Mouse (Mus musculus) midbrain, embryonic 15.5 days (tissue): ENCODE results near the gene Catsperd. TPM values are rescaled to one million over a fixed set of nuclear protein-coding genes. Genes with fewer than 3 reads are reported as not detected.

ENCODE experiments used
- ATAC-seq: fragments of 200-750 bp; cut with Nextera tagmentation; replicated peaks from 2 replicates; pipeline ENCODE4 v1.8.0; 2017; ENCODE audit warnings: moderate TSS enrichment
- H3K27ac ChIP-seq: fragments of 300-500 bp; sonication (generic); 2 replicates; pipeline ENCODE4 v1.5.1; 2015; ENCODE audit warnings: mild to moderate bottlenecking, inconsistent platforms
- H3K27me3 ChIP-seq: fragments of 300-500 bp; sonication (generic); replicated peaks from 2 replicates; pipeline ENCODE4 v1.6.1; 2015; ENCODE audit warnings: inconsistent platforms
- H3K36me3 ChIP-seq: fragments of 300-500 bp; sonication (generic); replicated peaks from 2 replicates; pipeline ENCODE4 v1.6.1; 2015; ENCODE audit warnings: inconsistent platforms
- H3K4me1 ChIP-seq: fragments of 300-500 bp; sonication (generic); 2 replicates; pipeline ENCODE4 v1.6.1; 2015; ENCODE audit warnings: inconsistent platforms
- H3K4me2 ChIP-seq: fragments of 300-500 bp; sonication (generic); 2 replicates; pipeline ENCODE4 v1.6.1; 2015; ENCODE audit warnings: inconsistent platforms, mild to moderate bottlenecking, moderate library complexity
- H3K4me3 ChIP-seq: fragments of 300-500 bp; sonication (generic); 2 replicates; pipeline ENCODE4 v1.5.1; 2015; ENCODE audit warnings: mild to moderate bottlenecking, inconsistent platforms
- H3K9ac ChIP-seq: fragments of 300-500 bp; sonication (generic); 2 replicates; pipeline ENCODE4 v1.6.1; 2015; ENCODE audit warnings: mild to moderate bottlenecking, inconsistent platforms
- H3K9me3 ChIP-seq: fragments of 300-500 bp; sonication (generic); 2 replicates; pipeline ENCODE4 v1.6.1; 2016; ENCODE audit warnings: inconsistent platforms
- WGBS: fragments of 180-500 bp; shearing (Covaris S2); methylation state at CpG from one replicate; pipeline ENCODE4 v1.1.7; 2015; ENCODE audit warnings: mixed read lengths; 5-methylcytosine and 5-hydroxymethylcytosine counted together
- polyA plus RNA-seq: library from polyadenylated mRNA; unstranded; fragments of >200 nt; fragmentation: Nextera tagmentation; extraction: Ambion mirVana; gene quantifications from 2 replicates; pipeline ENCODE4 v1.2.1, GENCODE M21; 2015

Catsperd gene
- polyA plus RNA-seq: 2.3 and 2.5 TPM in 2 replicates

- Histone ChIP-seq H3K36me3 (no peaks in the 10 kb centered on the region; the same call in 1 of the 2 replicates), H3K27me3 (0 out of 2 replicates have a peak, but pooled peaks cover 3% of the 10 kb centered on the region), H3K4me3 (peak within 1 kb of the TSS; percentile 78), H3K9ac (peak within 1 kb of the TSS; percentile 60), H3K4me1 (peaks cover 28% of the 10 kb centered on the region), H3K4me2 (peak within 1 kb of the TSS; percentile 92), H3K9me3 (no peaks in the 10 kb centered on the region), H3K27ac (peak within 1 kb of the TSS; percentile 82)
- 7% methylated on average over 26 of the region's 26 CpGs for WGBS
- ATAC-seq: peak; percentile 69
These were observed at the start of gene Catsperd for GRCm38 (mm10) chr17:56627530-56628277. Catsperd (plus strand) TSS chr17:56628143.

- Histone ChIP-seq H3K4me3 (peak overlapping the region; percentile 87), H3K27me3 (no peaks in the 10 kb centered on the region), H3K9ac (peak overlapping the region; percentile 89; the same call in 1 of the 2 replicates), H3K4me2 (peak overlapping the region; percentile 91), H3K9me3 (no peaks in the 10 kb centered on the region), H3K27ac (0 out of 2 replicates have a peak overlapping the region, but pooled peaks have one; percentile 98), H3K36me3 (peaks cover 39% of the 10 kb centered on the region), H3K4me1 (peaks cover 57% of the 10 kb centered on the region)
- no peak for ATAC-seq
- WGBS: 71% methylated on average over 1 of the region's 1 CpGs
These were observed 44.9 kb upstream of the Catsperd start for GRCm38 (mm10) chr17:56583071-56583470.

DNA sequence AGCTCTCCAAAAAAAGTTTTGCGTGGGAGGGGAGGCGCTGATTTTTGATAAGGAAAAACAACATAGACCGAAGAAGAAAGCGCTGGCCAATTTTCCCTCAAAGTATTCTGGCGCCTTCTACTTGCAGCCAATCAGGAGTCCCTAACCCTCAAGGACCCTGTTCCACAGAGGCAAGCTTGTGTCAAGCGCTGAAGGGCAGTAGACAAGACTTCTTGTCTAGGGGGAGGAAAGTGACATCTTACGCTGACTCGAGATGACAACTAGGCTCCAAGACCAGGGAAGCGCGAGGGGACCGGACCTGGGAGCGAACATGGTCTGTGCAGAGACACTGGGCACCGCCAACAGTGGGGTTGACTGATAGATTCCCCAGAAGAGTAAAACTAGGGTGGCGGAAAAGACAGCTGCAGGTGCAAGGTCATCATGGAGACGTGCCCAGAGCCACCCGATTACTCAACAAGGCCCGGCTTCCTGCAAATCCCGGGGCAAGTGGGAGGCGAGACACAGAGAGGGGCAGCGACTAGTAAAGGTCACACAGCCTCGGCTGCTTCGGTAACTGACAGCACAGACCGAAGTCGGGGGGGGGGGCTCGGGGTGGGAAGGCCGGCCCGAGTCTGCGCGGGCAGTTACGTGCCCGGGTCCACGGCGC lies 44.2 kb upstream of the Catsperd start:
- H3K36me3 ChIP-seq: peaks cover 39% of the 10 kb centered on the region
- H3K9ac ChIP-seq: peak overlapping the region; percentile 89
- peak; percentile 5 for ATAC-seq
- H3K4me1 ChIP-seq: peaks cover 63% of the 10 kb centered on the region
- peak overlapping the region; percentile 98 for H3K27ac ChIP-seq
- H3K4me3 ChIP-seq: peak overlapping the region; percentile 87
- 3% methylated on average over 33 of the region's 33 CpGs for WGBS
- no peaks in the 10 kb centered on the region for H3K27me3 ChIP-seq
- H3K4me2 ChIP-seq: peak overlapping the region; percentile 91
- H3K9me3 ChIP-seq: no peaks in the 10 kb centered on the region

- H3K27me3 ChIP-seq: no peaks in the 10 kb centered on the region
- peaks cover 36% of the 10 kb centered on the region for H3K36me3 ChIP-seq
- peak; percentile 95 for ATAC-seq
- peaks cover 64% of the 10 kb centered on the region for H3K4me1 ChIP-seq
- peak within 1 kb of the TSS; percentile 89 for H3K9ac ChIP-seq
- H3K27ac ChIP-seq: peak within 1 kb of the TSS; percentile 98
- no peaks in the 10 kb centered on the region for H3K9me3 ChIP-seq
- H3K4me3 ChIP-seq: peak within 1 kb of the TSS; percentile 87
- under 1% methylated on average over 97 of the region's 101 CpGs for WGBS
- H3K4me2 ChIP-seq: peak within 1 kb of the TSS; percentile 91
These were observed 43.4 kb upstream of the Catsperd start, which contains the start of the genes Safb2 and Safb for GRCm38 (mm10) chr17:56584257-56585130. Safb2 (minus strand) TSS chr17:56584585. Safb (plus strand) TSS chr17:56584825.

GRCm38 (mm10) chr17:56585171-56585821 lies 42.6 kb upstream of the Catsperd start:
- Histone ChIP-seq H3K4me1 (peaks cover 65% of the 10 kb centered on the region), H3K36me3 (peaks cover 32% of the 10 kb centered on the region), H3K27me3 (no peaks in the 10 kb centered on the region), H3K27ac (peak overlapping the region; percentile 95), H3K9ac (peak overlapping the region; percentile 64), H3K4me2 (peak overlapping the region; percentile 60), H3K9me3 (no peaks in the 10 kb centered on the region), H3K4me3 (peak overlapping the region; percentile 87)
- ATAC-seq: peak; percentile 28
- under 1% methylated on average over 60 of the region's 61 CpGs for WGBS

- H3K4me1 ChIP-seq: peaks cover 52% of the 10 kb centered on the region
- 91% methylated on average over 1 of the region's 1 CpGs for WGBS
- no peaks in the 10 kb centered on the region for H3K27me3 ChIP-seq
- no peak for ATAC-seq
- H3K36me3 ChIP-seq: peaks cover 25% of the 10 kb centered on the region
- H3K4me3 ChIP-seq: no peak overlapping the region
- no peak overlapping the region for H3K4me2 ChIP-seq
- H3K27ac ChIP-seq: no peak overlapping the region
- no peaks in the 10 kb centered on the region for H3K9me3 ChIP-seq
- no peak overlapping the region for H3K9ac ChIP-seq
These were observed 40.2 kb upstream of the Catsperd start for GRCm38 (mm10) chr17:56587773-56588172.

DNA sequence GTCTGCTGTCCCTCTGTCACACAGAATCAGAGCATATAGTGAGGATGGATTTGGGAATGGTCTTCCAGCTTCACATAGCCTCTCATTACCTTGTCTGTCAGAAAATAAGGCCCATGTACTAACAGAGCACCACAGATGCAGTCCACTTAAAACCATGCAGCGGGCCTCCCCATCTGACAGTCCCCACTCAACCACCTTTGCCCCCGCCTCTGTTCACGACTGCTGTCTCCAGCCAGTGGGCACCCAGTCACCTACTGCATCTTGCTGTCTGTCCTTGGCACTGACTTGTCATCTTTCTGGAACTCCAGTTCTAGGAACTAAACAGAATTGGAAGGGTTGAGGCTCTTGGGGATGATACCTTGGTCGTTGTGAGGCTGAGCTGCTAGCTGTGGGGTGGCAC lies 39.0 kb upstream of the Catsperd start:
- ATAC-seq: no peak
- Histone ChIP-seq H3K4me1 (peaks cover 42% of the 10 kb centered on the region), H3K4me2 (no peak overlapping the region), H3K27me3 (no peaks in the 10 kb centered on the region), H3K9ac (no peak overlapping the region), H3K4me3 (no peak overlapping the region), H3K27ac (no peak overlapping the region), H3K9me3 (no peaks in the 10 kb centered on the region), H3K36me3 (peaks cover 32% of the 10 kb centered on the region)
- WGBS: 93% methylated on average over 4 of the region's 4 CpGs

DNA sequence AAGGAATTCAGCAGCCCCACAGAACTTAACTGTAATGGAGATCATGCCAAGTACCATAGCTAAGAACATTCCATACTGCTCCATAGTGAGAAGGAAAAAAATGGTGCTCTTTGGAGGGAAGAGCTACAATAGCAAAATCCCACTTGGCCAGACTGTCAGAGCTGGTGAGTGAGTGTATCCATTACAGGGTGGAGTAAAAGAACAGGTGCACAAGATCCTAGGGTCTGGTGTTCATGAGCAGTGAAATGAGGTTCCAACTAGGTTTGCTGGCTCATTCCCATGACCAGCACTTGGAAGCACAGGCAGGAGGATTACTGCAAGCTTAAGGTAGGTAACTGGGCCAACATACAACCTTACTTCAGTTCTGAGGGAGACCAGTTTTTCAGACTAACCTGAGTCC lies 35.4 kb upstream of the Catsperd start:
- Histone ChIP-seq H3K4me3 (no peak overlapping the region), H3K9me3 (no peaks in the 10 kb centered on the region), H3K4me1 (peaks cover 24% of the 10 kb centered on the region), H3K27ac (no peak overlapping the region), H3K4me2 (no peak overlapping the region), H3K36me3 (peaks cover 67% of the 10 kb centered on the region), H3K9ac (no peak overlapping the region), H3K27me3 (no peaks in the 10 kb centered on the region)
- ATAC-seq: no peak

DNA sequence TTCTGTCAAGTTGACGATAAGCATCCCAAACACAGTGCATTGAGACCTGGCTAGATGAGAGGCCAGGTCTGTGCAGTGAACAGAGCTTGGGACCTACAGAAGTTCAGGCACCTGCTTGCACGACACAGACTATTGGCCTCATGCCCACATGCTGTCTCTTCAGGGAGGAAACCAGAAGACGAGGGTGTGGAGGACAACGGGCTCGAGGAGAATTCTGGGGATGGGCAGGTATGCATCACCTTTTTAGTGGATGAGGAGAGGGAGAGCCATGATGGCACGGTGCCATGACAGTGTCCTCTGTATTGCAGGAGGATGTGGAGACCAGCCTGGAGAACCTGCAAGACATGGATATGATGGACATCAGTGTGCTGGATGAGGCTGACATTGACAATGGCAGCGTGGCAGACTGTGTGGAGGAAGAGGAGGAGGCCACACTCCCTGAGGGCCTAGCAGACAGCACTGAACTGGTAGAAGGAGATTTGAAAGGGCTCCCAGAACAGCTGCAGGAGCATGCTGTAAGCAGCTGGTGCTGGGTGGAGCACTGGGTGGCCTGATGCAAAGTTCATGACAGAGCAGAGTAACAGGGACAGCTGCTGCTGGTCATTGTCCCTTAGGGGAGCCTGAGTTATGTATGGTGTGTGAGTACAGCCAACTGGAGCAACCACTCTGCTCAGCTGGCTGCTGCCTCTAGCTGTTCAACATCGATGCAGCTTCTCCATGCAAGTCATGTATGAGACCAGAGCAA lies 34.2 kb upstream of the Catsperd start:
- no peak overlapping the region for H3K9ac ChIP-seq
- no peak overlapping the region for H3K4me2 ChIP-seq

DNA sequence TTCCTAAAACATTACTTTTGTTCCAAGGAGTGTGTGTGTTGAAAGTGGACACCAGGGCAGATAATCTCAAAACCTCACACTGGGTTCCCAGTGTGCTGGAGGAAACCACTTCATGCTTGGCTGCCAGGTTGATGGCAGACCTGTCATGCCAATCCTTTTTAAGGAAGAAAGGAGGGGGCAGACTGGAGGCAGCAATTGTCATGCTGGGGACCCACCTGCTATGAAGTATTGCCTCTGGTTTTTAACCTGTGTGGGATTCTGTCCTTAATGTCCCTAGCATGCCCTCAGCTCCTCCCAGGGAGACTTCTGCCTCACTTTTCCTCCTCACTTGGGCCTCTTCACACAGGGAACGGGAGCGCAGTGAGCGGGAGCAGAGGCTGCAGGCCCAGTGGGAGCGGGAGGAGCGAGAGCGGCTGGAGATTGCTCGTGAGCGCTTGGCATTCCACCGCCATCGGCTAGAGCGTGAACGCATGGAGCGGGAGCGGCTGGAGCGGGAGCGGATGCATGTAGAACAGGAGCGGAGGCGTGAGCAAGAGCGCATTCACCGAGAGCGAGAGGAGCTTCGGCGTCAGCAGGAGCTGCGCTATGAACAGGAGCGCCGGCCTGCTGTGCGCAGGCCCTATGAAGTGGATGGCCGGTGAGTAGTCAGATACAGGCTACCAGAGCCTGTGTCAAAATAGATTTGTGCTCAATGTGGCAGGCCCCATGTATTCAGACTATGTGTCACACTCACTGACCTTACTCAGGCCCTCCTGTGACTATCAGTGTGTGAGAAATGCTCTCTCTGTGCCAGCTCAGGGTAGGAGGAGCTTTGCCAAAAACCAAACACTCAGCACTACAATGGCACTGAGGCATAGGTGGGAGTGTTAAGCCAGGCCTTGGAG lies 24.5 kb upstream of the Catsperd start:
- WGBS: 96% methylated on average over 28 of the region's 28 CpGs
- Histone ChIP-seq H3K4me1 (peaks cover 7% of the 10 kb centered on the region), H3K4me2 (no peak overlapping the region), H3K27ac (no peak overlapping the region), H3K9ac (no peak overlapping the region), H3K4me3 (no peak overlapping the region), H3K27me3 (no peaks in the 10 kb centered on the region), H3K9me3 (no peaks in the 10 kb centered on the region), H3K36me3 (peaks cover 85% of the 10 kb centered on the region)
- ATAC-seq: no peak

More for the DNA sequence above, 34.2 kb upstream of the Catsperd start:
- 86% methylated on average over 8 of the region's 8 CpGs for WGBS
- H3K27ac ChIP-seq: no peak overlapping the region
- no peak for ATAC-seq
- peaks cover 64% of the 10 kb centered on the region for H3K36me3 ChIP-seq
- H3K4me1 ChIP-seq: peaks cover 12% of the 10 kb centered on the region
- H3K9me3 ChIP-seq: no peaks in the 10 kb centered on the region
- no peaks in the 10 kb centered on the region for H3K27me3 ChIP-seq
- H3K4me3 ChIP-seq: no peak overlapping the region
